Mouse (Mus musculus) right cerebral cortex, postnatal 4 days (tissue): ENCODE measurements around the gene Zcchc2.

Experiments
- DNase-seq: peaks from one replicate; pipeline ENCODE4 v3.0.0-alpha.2; 2022

Gene Zcchc2

DNA sequence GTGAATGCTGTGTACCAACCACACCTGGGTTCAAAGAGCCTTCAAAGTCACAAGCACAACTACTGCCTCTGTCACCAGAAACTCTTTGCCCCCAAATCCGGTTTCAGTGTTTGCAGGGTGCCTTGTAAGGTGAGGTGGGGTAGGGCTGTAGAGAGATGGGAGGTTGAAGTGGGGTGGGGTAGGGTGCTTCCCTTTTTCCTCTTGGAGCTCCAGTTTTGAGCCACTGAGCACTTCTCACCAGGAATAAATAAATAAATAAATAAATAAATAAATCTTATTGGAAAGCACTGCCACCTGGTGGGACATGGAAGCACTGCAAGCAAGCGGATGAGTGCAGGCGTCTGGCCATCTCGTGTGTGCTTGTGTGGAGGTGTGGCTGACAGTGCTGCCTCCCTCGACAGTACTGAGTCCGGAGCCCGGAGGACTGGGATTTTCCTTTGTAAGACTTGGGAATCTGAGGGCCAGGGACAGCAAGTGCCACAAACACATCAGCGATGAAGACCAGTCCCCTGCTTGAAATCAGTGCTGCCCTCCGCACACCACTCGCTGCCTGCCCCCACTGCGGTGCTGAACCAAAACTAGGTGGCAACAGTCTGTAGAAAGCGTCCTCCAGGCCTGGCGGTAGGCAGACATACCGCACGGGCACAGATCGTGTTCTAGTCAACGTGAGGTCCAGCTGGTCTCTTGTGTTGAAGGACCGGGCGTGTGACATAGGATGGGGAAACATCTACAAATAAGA, 46.8 kb downstream of the Zcchc2 start:
- peak; percentile 74 for DNase-seq

DNA sequence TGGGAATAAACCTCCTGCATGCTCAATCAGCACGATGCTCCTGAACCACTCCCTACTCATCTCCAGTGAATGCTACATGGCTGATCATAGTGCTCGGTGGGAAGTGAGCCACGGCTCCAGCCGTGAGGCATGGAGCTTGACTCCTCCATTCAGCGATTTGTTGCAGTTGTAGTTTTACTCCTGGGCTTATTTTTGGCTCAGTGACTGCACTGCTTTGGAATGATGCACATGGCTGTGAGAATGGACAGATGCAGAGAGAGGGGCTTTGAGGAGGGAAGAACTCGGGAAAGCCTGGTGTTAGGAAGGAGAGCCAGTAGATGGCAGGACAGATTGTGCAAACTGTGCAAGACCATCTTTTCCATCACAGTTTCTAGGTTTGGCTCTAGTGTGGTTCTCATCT, 49.1 kb downstream of the Zcchc2 start:
- DNase-seq: peak; percentile 13

DNA sequence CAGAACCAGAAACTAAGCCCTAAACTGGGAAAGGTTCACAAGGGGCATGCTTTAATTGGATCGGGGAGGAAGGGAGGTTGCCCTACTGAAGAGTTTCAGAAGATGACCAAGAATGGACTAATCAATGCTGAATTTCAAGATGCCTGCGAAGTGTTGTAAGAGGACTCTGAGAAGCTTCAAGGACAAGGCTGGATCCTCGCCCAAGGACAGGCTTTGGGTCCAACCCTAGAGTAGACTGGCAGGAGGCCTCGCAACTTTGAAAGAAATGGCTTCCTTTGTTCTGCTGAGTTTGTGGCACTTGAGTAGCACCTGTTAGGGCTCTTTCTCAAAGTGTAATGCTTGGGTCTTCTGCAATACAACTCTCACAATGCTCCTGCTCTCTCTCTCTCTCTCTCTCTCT, 50.1 kb downstream of the Zcchc2 start:
- DNase-seq: no peak

DNA sequence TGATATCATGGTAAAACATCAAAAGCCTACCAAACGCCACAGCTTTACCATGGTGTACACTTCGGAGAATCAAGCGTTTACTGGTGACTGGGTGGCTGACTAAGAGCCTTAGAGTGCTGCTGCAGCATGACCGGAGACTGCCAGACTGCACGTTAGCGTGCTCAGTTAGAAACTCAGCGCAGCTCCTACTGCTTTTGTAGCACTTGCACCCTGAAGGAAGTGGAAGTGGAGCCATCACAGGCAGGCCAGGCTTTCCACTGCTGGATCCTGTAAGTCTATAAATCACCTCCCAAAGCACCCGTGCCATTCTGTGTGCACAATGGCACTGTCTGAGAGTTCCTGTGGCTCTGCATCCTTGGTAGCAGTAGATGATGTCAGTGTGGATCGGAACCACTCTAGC, 52.0 kb downstream of the Zcchc2 start:
- DNase-seq: no peak

DNA sequence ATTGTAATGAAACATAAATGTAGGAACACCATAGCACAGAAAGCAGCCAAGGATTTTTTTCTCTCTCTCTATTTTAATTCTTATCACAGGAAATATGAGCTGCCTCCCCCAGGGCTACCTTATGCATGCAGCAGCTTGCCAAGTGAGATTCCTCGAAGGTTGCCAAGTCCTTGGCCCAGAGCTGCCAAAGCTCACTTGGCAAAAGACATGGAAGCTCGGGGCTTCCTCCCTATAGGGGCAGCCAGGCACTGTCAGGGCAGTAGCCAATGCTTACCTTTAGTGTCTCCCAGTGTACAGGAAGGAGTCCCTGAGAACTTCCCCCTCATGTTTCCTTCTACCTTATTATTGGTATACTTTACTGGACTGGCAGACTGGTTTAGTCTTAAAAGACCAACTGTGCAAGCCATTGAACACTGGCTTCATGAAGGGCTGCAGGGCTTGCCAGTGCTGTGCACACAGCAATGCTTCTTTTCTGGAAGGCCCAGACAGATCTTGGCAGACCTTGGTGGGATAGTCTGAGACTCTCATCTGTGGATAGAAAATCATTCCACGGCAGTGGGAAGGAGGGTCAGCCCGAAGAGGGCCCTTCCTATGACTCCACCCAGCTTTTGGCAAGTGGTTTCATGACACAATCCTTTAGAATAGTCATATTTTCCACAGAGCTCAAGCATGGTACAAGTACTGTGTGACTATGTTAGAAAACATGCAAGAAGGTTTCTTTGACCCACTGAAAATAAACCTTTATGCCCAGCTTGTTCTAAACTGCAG, 53.0 kb downstream of the Zcchc2 start:
- no peak for DNase-seq

DNA sequence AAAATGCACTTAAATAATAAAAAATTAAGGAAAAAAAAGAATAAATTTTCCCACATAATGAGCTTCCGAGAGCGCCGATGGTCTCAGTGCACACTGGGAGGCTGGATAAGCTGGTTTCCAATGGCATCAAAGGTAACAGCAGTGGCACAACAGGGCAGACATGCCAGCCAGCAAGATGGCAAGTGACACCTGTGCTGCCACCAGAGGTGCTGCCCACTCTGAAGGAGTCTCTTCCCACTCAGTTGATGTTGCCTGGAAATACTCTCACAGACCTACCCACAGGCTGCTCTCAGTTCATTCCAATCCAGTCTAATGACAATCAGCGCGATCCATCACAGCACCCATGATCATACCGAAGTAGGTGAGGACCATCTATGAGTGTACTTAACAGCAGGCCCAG, 58.8 kb downstream of the Zcchc2 start:
- DNase-seq: no peak

DNA sequence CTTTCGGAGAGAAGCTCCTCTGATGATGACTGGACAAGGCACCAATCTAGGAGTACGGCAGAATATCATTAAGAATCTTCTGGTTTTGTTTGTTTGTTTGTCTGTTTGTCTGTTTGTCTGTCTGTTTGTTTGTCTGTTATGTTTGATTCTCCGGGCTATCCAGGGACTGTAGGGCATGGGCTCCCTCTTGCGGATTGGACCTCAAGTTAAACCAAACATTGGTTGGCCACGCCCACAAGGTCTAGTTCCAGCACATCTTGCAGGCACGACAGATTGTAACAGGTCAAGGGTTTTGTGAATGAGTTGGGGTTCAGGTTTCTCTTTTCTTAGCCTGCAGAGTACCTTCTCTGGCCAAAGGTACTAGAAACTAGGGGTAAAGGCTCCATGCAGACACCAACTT, 64.8 kb downstream of the Zcchc2 start:
- no peak for DNase-seq

DNA sequence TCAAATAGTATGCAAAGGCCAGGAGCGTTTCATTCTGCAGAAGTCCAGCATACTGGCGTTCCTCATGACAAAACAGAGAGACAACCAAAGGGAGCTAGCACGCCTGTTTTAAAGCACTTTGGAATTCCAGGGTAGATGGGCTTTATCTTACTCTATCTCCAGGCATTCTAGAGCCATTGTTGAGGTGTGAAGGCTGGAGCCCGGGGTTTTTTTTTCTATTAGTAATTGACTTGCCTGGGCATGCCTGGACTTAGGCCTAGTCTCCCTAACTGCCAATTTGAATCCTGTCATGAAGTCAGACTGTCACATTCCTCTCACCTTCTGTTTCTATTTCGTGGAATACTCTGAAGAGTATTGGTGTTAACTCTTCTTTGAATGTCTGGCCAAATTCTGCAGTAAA, 68.1 kb downstream of the Zcchc2 start:
- DNase-seq: no peak

DNA sequence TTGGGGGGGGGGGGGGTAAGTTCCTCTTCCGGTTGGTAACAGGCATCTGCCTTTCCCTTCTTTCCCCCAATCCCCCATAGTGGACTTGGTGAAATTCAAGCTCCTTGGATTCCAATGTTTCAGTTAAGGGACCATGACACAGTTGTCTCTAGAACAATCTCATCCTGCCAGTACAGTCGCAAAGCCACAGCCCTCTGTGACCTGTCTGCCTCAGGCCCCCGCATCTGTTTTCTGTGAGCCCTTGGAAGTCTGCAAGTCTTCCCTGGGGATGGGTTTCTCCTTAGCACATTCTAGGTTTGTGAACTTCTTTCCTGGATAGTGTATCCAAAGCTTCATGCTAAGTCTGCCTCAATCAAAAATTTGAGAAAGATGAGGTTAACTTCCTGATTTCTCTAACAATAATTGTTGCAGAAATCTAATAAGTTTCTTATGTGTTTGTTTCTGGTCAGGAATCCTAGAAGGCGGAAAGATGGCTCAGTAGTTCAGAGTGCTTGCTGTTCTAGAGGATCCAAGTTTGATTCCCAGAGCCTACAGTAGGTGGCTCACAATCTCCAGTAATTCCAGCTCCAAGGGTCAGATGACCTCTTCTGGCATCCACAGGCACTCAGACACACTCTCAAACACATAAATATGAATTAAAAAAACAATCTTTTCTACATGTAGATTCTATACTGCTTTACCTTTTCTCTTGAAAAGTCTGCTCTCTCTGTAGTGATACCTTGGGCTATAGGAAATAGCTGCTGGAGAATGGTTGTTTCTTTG, 69.5 kb downstream of the Zcchc2 start:
- no peak for DNase-seq

DNA sequence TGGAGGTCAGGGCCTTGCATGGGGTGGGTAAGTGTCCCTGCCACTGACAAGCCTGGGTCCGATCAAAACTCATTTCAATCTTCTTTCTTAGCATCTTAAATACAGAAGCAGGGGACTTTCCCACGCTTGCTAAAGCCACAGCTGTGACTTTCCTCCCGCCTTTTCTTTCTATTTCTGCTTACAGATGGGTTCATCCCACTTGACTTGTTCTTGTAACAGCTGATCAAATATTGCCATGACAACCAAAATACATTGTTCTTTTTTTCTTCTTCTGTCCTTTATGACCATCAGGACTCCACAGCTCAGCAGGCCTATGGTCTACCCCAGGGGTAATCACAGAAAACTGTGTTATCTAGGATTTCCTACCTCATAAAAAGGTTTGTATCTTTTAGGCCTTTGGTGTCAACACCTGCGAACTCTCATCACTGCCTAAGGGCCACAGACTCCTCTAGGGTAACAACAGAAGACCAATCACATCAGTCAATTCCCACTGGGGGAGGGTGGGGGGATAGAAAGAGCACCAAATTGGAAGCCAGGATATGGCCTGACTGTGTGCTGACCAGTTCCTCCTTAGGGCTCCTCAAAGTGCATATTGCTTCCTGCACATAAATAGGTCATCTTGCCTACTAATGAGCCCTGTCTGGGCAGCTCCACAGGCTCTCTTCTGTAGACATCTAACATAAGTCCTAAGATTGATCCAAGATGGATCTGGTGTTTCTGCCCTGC, 71.1 kb downstream of the Zcchc2 start:
- DNase-seq: no peak

DNA sequence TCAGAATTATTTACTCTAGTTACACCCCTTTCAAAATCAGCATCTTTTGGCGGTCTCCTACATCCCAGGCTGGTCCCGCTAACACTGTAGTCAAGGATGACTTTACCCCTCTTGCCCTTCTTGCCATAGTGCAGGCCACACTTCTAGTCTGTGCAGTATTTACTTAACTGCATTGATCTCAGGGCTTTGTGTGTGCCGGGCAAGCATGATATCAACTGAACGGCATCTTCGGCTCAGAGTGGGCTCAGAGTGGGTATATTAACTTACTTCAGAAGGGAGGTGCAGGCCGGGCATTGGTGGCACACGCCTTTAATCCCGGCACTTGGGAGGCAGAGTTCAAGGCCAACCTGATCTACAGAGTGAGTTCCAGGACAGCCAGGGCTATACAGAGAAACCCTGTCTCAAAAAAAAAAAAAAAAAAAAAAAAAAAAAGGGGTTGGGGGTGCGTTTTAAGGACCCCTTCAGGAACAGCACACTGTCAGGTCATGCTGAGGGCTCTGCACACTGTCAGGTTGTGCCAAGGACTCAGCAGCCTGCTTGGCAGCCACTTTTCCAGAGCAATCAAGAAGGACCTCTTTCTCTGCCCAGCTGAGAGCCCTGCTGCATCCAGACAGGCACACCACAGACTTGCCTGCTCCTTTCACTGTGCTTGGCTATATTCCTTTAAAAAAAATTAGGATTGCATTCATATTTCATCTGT, 72.8 kb downstream of the Zcchc2 start:
- DNase-seq: no peak

DNA sequence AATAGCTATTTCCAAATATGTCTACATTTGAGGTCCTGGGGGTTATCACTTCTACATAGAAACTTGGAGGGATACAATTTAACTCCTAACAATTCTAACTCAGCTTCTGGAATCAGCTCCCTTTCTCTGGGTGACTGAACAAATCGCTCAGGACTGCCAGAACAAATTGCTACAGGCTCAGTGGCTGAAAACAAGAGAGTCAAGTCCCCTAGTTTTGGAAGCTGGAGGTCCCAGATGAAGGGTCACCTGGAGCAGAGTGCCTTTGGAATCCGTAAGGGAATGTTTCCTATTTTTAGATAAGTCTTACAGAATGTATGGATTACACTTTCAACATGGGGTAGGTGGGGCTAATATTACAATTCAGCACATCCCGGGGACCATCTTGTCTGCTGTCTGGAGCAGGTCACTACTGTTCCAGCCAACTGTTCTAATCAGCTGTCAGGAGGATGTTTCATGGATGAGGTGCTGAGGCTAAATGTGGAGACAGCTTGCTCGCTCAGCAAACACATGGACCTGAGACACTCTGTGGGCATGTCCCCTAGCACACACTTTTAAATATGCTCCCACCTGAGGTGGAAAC, 73.5 kb downstream of the Zcchc2 start:
- no peak for DNase-seq

DNA sequence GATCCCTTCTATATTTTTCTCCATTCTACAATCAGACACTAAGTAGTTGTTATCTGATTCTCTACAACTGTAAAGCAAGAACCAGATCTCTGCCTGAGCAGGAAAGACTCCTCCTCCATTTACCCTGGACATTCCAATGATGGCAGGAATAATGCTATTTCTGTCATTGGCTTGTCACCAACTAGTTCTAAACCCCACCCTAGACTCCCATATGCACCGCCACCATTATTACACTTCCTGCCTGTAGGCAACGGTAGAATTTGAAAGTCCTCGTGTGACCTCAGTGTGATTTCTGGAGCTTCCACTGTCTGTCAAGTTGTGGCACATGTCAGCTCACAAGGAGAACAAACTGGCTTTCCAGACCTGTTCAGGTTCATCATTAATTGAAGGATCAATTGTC, 74.1 kb downstream of the Zcchc2 start:
- no peak for DNase-seq

DNA sequence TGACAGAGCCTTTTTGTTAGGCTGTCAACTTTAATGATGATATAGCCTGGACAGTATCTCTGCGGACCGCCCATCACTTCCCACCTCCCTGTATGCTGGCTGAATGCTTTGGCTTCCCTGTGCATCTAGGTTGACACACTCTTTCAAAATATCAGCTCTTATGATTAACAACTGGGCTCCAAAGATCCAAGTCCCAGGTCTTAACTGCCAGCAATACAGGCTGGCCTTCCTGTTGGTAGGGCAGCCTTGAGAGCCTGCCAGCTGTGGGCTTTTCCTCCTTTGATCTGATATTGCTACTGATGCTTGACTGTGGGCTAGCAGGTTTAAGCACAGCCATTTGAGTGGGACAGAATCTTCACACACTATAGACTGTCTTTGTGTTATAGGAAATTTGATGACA, 74.5 kb downstream of the Zcchc2 start:
- no peak for DNase-seq

DNA sequence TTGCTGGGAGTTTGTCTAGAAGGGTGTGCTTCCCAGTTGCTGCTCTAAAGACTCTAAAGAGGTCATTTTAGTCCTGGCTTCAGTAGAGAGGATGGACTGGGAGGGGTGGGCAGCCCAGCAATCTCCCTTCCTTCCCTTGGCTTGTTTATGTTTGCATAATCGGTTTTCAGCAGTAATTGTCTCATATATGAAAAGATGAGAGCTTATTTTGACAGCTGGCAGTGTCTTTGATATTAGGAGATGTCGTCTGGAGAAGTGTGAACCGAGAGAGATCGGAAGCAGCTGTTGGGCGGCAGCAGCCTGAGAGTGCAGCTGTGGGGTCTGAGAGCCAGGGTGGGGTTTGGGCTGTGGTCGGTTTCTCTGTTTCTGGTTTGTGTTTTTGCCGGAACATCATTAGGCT, 75.5 kb downstream of the Zcchc2 start:
- DNase-seq: no peak

DNA sequence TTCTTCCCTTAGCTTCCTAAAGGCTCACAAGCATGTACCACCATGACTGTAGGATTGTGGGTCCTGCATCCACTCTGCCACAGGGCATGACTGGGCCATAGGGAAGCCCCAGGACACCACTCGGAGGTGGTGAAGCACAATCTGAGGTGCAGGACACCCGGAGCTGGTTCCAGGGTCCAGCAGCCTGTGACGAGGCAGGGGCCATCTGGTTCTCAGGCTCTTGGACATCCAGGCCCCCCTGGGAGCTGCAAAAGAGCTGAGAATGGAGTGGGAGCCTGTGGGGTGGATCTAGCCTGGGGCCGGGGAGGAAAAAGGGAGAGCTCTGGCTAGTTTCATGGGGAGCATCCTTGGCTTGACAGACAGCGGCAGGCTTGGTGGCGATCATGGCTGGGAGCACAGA, 77.1 kb downstream of the Zcchc2 start:
- no peak for DNase-seq

DNA sequence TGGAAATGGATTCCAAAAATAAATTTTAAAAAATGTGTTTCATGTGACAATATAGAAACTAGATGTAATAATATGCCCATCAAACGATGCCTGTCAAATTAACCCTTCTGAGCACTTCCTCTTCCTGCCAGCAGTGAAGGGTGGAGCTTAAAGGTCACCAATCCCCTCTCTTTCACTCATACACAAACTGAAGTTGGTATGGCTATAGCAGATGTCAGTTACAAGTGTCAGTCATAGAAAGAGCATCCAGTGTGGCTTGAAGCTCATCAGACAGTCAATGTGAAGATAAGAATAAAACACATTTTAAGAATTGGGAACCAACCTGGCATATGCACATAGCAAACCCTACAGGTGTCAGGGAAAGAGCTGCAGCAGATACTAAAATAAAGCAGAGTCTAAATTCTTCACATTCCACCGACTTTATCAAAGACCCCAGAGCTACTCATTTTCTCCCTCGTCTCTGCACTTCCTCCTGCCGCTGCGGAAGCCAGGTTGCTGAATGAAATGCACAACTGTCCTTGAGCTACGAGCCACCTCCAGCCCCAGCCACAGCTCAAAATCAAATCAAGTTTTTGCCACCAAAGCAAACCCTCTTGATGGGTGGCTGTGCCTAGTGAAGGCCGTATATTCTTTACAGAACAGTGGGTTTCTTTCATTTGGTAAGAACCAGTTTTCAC, 79.8 kb downstream of the Zcchc2 start:
- no peak for DNase-seq

DNA sequence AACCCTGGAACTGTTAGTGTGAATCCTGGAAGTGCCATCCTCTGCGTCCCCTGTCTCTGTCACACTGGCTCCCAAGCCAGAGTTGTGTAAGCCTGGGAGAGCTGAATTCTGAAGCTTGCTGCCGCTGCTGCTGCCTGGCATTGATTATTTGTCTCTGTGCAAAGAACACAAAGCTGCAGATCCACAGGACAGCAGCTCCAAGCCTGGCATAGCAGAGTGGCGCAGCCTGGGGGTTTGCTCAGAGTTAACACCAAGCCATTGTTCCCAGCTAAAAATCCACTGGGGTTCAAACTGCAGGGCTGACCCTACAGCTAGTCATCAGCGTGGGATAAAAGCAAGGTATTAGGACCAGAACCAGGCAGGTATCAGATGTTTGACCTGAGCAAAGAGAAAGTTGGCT, 80.6 kb downstream of the Zcchc2 start:
- DNase-seq: no peak

DNA sequence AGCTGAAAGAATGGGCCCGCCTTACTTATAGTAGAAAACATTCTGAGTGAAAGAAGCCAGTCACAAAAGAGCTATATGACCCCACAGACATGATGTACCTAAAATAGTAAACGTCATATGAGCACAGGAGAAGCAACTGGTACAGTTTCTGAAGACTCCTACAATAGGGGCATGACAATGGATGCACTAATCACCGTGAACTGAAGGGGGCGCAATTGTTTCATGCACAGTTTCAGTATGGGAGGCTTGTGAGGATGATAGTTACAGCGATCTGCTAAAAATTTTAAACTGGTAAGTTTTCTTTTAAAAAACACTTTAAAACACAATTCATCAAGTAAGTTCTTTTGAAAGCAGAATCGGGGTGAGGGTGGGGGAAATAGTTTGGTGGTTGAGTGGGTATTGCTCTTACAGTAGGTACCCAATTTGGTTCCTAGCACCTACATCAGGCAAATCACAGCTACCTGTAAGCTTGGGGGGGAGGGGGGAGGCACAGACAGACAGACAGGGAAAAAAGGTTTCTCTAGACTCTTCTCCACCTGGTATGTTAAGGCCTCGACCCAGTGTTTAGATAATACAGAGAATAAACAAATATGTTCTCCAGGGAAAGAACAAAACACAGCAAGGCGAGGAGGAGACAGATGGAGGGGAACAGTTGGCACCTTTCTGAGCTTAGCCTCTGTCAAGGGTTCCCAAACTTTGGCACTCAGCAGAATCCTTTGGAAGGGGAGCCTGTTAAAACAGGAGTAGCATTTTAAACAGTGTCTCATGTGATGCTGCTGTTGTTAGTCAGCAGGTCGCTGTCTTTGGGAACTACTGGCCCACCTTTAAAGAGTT, 81.2 kb downstream of the Zcchc2 start:
- DNase-seq: peak; percentile 91

DNA sequence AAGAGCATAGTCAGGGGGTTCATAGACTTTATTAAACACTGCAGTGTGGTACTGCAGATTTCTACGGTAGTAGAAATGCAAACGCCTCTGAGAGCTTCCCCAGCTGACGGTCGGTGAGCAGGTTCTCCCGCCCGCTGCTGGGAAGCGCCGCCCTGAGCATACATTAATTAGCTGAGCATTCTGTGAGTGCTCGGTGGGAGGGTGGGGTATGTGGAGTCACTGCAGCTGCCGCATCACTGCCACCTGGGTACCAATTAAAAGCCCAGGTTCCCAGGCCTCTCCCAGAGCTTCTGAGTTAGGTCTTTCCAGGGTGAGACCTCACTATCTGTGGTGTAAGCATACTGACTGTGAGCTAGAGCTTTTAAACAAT, 81.8 kb downstream of the Zcchc2 start:
- DNase-seq: peak; percentile 14

DNA sequence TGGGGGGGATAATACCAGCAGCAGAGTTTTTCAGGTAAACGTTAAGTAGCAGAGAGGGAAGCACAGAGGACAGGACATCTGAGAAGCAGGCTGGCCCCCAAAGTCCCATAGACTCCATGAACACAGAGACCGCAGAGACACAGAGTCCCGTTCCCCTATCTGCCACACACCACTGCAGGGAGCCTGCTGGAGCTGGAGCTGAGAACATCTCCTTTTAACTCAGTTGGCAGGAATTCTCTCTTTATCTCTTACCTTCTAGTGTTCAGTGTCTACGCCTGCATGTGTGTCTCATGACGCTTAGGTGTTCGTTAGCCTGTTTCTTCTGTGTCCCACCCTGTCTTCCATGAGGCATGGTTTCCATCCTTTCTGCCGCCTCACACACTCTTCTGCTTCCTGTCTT, 83.0 kb downstream of the Zcchc2 start:
- DNase-seq: no peak
